Mouse (Mus musculus) heart, postnatal 0 days (tissue): ENCODE data around the gene Csmd2.

Source experiments
- CTCF ChIP-seq: IDR thresholded peaks from 2 replicates; pipeline ENCODE4 v1.5.1; 2016; ENCODE audit warnings: antibody characterized with exemption, control low read depth, low read depth
- EP300 ChIP-seq: IDR thresholded peaks from 2 replicates; pipeline ENCODE4 v1.6.1; 2016; ENCODE audit warnings: antibody characterized with exemption, low read depth

DNA sequence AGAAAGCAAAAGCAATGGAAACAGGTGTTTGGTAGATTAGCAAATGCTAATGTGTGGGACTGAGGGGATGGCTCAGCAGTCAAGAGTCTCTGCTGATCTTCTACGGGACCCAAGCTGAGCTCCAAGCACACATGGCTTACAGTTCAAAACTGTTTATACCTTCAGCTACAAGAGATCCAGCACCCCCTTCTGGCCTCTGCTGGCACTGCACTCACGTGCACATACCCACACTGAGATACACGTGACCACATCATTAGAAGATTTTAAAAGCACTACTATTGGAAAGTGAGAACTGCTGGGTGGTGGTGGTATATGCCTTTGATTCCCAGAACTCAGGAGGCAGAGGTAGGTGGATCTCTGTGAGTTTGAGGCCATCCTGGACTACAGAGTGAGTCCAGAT is 417.9 kb downstream of the Csmd2 start:
- TF ChIP-seq CTCF (no peak), EP300 (no peak)
